Mouse (Mus musculus) neural tube, embryonic 14.5 days (tissue): Measurements from ENCODE around the gene Amigo3. TPM values are rescaled to one million over a fixed set of nuclear protein-coding genes. Genes with fewer than 3 reads are reported as not detected.

Source experiments
- ATAC-seq: fragments of 200-750 bp; cut with Nextera tagmentation; 2 replicates; pipeline ENCODE4 v1.8.0; 2017; ENCODE audit warnings: low read depth, mild to moderate bottlenecking, moderate TSS enrichment, moderate library complexity
- H3K27ac ChIP-seq: fragments of 300-500 bp; sonication (generic); 2 replicates; pipeline ENCODE4 v1.5.1; 2014; ENCODE audit warnings: low read depth, mild to moderate bottlenecking, control low read depth, low read length, moderate library complexity, mixed read lengths
- H3K27me3 ChIP-seq: fragments of 300-500 bp; sonication (generic); 2 replicates; pipeline ENCODE4 v1.6.1; 2014; ENCODE audit warnings: low read length; ENCODE audit not compliant: control insufficient read depth, insufficient read depth
- H3K36me3 ChIP-seq: fragments of 300-500 bp; sonication (generic); 2 replicates; pipeline ENCODE4 v1.6.1; 2014; ENCODE audit warnings: low read length, mixed read lengths; ENCODE audit not compliant: control insufficient read depth, insufficient read depth
- H3K4me1 ChIP-seq: fragments of 300-500 bp; sonication (generic); 2 replicates; pipeline ENCODE4 v1.6.1; 2014; ENCODE audit warnings: low read length; ENCODE audit not compliant: control insufficient read depth, insufficient read depth
- H3K4me2 ChIP-seq: fragments of 300-500 bp; sonication (generic); 2 replicates; pipeline ENCODE4 v1.6.1; 2014; ENCODE audit warnings: mild to moderate bottlenecking, low read depth, low read length, control low read depth
- H3K4me3 ChIP-seq: fragments of 300-500 bp; sonication (generic); 2 replicates; pipeline ENCODE4 v1.5.1; 2014; ENCODE audit warnings: low read depth, low read length, control low read depth, mixed read lengths
- H3K9ac ChIP-seq: fragments of 300-500 bp; sonication (generic); replicated peaks from 2 replicates; pipeline ENCODE4 v1.6.1; 2014; ENCODE audit warnings: low read depth, mild to moderate bottlenecking, control low read depth, low read length, mixed read lengths
- H3K9me3 ChIP-seq: fragments of 300-500 bp; sonication (generic); 2 replicates; pipeline ENCODE4 v1.6.1; 2016; ENCODE audit warnings: low read length; ENCODE audit not compliant: control insufficient read depth
- WGBS: fragments of 180-500 bp; shearing (Covaris S2); extraction: QIAGEN DNeasy Blood & Tissue Kit; methylation state at CpG from one replicate; pipeline ENCODE4 v1.1.7; 2014; 5-methylcytosine and 5-hydroxymethylcytosine counted together
- polyA plus RNA-seq: library from polyadenylated mRNA; unstranded; fragments of >200 nt; fragmentation: Nextera tagmentation; extraction: Ambion mirVana; gene quantifications from 2 replicates; pipeline ENCODE4 v1.2.1, GENCODE M21; 2014

Amigo3 gene
- polyA plus RNA-seq, 1 experiment from 2014 or later: 2.8 TPM

GRCm38 (mm10) chr9:108027867-108028266 lies 25.1 kb upstream of the Amigo3 start:
- 98% methylated on average over 3 of the region's 3 CpGs for WGBS
- H3K9ac ChIP-seq: no peak overlapping the region
- H3K4me1 ChIP-seq: no peaks in the 10 kb centered on the region
- H3K4me3 ChIP-seq: no peak overlapping the region
- H3K27me3 ChIP-seq: no peaks in the 10 kb centered on the region
- H3K36me3 ChIP-seq: peaks cover 19% of the 10 kb centered on the region
- H3K4me2 ChIP-seq: no peak overlapping the region
- H3K27ac ChIP-seq: no peak overlapping the region
- no peaks in the 10 kb centered on the region for H3K9me3 ChIP-seq
- no peak for ATAC-seq

DNA sequence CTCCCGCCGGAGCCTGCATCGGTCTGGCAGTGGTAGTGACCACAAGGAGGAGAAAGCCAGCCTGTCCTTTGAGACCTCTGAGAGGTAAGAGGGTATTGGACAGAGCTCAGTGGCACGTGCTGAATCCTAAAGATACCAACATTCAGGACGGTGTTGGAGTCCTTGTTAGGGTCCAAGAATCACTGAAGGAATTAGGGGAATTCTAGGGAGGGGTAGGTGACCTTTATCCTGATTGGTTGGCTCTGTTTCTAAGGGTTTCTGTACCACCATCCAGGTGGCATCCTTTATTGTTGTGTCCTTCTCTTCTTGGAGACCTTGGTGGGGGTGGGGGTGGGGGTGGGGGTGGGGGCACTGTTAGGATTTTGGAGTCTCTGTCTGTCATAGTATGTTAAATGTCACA lies 20.8 kb upstream of the Amigo3 start:
- 96% methylated on average over 5 of the region's 5 CpGs for WGBS
- Histone ChIP-seq H3K9me3 (no peaks in the 10 kb centered on the region), H3K4me2 (no peak overlapping the region), H3K27me3 (no peaks in the 10 kb centered on the region), H3K4me1 (no peaks in the 10 kb centered on the region), H3K27ac (no peak overlapping the region), H3K36me3 (peaks cover 19% of the 10 kb centered on the region), H3K4me3 (no peak overlapping the region), H3K9ac (no peak overlapping the region)
- ATAC-seq: no peak

DNA sequence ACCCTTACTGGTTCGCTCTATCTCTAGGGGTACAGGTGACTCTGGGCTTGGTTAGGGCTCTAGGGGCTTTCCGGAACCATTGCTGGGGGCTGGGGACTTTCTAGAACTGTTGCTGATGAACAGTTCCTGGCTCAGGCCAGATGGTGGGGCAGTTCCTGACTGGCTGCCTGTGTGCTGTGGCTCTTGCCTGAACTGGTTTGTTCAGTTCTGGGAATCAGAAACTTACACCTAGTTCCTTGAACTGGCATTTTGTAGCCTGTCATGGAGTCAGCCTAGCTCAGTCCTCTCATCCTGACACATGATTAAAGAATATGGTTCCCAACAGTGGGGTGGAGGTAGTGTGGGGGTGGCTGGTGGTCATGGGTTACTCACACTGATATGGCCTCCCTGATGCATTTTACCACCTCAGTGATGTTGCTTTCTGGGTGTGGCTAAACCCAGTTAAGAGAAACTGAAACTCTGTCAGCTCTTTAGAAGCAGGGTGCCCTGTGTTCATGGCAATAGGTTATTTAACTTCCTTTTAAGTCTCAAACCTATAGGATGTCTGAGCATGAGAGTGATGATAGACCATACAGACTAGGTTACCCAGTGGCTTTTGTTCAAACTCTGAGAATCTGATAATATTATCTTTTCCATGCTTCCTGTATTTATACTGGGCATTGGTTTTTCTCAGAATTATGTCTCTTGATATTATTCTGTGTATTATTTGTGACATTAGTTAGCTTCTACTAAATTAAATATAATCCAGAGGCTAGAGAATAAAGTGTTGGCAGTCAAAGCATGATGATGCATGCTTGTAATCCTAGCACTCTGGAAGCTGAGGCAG lies 17.4 kb upstream of the Amigo3 start:
- Histone ChIP-seq H3K4me3 (no peak overlapping the region), H3K9ac (no peak overlapping the region), H3K27me3 (no peaks in the 10 kb centered on the region), H3K27ac (no peak overlapping the region), H3K36me3 (peaks cover 27% of the 10 kb centered on the region), H3K4me1 (no peaks in the 10 kb centered on the region), H3K9me3 (no peaks in the 10 kb centered on the region), H3K4me2 (no peak overlapping the region)
- 100% methylated on average over 2 of the region's 2 CpGs for WGBS
- ATAC-seq: no peak

DNA sequence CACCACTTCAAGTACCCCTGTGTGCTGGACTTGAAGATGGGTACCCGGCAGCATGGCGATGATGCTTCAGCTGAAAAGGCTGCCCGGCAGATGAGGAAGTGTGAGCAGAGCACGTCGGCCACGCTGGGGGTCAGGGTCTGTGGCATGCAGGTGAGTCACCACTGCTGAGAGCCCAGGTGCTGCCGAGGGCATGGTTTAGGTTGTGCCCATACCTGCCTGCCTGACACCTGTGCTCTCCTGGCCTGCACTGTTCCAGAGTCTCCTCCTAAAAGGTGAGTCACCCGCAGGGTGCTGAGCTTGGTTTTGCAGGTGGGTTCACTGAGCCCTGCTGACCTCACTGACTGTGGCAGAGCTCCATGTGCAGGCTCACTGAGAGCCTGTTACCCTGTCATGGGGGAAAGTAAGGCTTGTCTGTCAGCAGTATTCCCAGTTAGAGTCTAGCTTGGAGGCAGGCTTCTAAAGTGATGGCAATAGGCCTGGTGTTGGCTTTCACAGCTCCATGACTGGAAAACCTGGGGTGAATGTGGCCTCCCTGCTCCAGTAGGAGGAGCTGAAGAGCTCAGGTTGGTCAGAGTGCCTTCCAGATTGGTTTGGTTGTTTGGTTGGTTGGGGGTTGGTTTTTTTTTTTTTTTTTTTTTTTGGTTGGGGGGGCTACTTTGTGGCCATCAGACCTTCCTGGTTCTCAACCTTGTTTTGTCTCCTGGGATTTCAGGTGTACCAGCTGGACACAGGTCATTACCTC lies 8.0 kb upstream of the Amigo3 start:
- peaks cover 8% of the 10 kb centered on the region for H3K4me1 ChIP-seq
- H3K27ac ChIP-seq: no peak overlapping the region
- no peak overlapping the region for H3K4me3 ChIP-seq
- H3K36me3 ChIP-seq: peaks cover 44% of the 10 kb centered on the region
- H3K9me3 ChIP-seq: no peaks in the 10 kb centered on the region
- no peak overlapping the region for H3K9ac ChIP-seq
- H3K4me2 ChIP-seq: no peak overlapping the region
- 94% methylated on average over 8 of the region's 8 CpGs for WGBS
- ATAC-seq: no peak
- no peaks in the 10 kb centered on the region for H3K27me3 ChIP-seq

DNA sequence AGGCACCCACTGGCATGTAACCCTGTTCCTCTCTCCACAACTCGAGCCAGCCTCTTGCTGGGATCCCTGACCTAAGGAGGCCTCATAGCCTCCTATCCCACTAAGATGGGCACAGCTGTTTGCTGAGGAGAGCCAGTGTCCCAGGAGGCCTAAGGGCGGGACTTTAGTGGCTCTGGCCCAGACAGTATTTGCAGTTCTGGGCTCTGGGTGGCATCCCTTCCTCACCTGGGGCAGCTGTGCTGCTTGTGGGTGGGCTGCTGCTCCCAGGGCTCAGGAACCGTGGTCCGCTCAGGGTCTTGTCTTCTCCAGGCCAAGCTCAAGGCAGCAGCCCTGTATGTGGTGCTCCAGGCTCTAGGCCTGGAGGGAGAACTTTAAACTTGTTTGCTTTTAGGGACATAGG lies 6.4 kb upstream of the Amigo3 start:
- Histone ChIP-seq H3K9ac (no peak overlapping the region), H3K4me2 (no peak overlapping the region), H3K36me3 (peaks cover 36% of the 10 kb centered on the region; the same call in 1 of the 2 replicates), H3K4me1 (peaks cover 11% of the 10 kb centered on the region), H3K27ac (no peak overlapping the region), H3K9me3 (no peaks in the 10 kb centered on the region), H3K27me3 (no peaks in the 10 kb centered on the region), H3K4me3 (no peak overlapping the region)
- 91% methylated on average over 4 of the region's 4 CpGs for WGBS
- ATAC-seq: no peak

DNA sequence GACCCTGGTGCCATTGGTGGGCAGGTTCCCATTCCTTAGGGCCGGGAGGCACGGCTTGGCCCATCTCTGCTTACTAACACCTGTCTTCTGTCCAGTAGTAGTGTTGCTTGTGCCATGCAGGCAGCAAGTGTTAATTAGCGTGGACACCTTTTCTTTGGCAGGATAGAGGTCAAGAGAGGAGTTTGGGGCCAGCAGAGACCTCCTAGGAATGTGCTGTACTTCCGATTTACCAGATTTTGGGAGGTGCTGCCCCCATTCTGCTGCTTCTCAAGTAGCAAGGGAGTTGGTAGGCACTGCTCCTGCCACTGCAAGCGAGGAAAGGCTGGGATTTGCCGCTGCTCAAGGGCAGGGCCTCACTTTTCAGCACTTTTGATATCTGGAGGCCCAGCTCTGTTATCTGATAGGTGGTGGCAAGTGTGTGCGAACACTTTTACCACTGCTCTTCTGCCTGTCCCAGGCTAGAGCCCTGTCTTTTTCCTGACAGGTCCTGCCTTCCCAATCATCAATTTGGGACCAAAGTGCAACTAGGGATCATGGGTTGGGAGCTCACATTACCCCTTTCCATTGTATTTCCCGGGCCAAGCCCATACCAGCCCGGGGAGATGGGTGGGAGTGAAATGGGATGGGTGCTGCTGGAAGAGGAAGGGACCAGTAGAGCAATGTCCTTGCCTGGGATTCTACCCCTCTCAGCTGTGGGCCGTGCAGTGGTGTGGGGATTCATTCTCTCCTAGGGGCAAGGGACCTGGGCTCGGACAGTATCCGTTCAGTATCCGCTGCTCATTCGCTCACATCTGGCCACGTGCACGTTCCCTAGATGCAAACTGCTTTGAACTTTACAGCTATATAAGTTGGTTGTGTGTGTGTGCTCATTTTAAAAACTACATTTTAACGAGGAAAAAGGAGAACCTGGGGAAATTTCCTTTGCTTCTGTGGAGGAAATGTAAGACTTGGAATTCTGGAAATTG lies 5.1 kb upstream of the Amigo3 start:
- peaks cover 28% of the 10 kb centered on the region; the same call in 1 of the 2 replicates for H3K36me3 ChIP-seq
- no peak for ATAC-seq
- WGBS: 46% methylated on average over 17 of the region's 17 CpGs

DNA sequence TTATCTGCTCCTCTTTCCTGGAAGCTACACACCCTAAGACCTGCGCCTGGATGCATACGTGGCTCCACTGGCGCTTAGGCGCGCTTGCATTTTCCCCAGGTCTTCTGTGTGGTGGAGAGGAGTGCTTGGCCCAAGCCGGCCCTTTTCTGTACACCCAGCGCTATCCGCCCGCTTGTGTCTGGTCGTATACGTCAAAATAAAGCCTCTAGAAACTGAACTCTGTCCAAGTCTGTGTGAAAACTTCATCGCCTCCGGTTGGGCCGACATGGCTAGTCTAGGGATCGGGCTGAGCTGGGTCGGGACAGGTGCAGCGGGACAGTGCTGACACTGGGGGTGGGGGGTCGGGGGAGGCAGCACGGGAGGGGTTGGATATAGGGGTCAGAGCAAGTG lies 4.4 kb upstream of the Amigo3 start:
- H3K36me3 ChIP-seq: peaks cover 24% of the 10 kb centered on the region; the same call in 1 of the 2 replicates
- H3K27ac ChIP-seq: peak overlapping the region; percentile 69
- WGBS: 2% methylated on average over 19 of the region's 19 CpGs
- peak overlapping the region; percentile 50 for H3K9ac ChIP-seq
- peak overlapping the region; percentile 54 for H3K4me3 ChIP-seq
- peak; percentile 38 for ATAC-seq
- no peaks in the 10 kb centered on the region for H3K9me3 ChIP-seq
- no peaks in the 10 kb centered on the region for H3K27me3 ChIP-seq
- peaks cover 11% of the 10 kb centered on the region for H3K4me1 ChIP-seq
- H3K4me2 ChIP-seq: peak overlapping the region; percentile 87

More for the DNA sequence above, 5.1 kb upstream of the Amigo3 start:
- H3K27me3 ChIP-seq: no peaks in the 10 kb centered on the region
- H3K27ac ChIP-seq: peak overlapping the region; percentile 69
- H3K9ac ChIP-seq: no peak overlapping the region
- peak overlapping the region; percentile 87 for H3K4me2 ChIP-seq
- no peaks in the 10 kb centered on the region for H3K9me3 ChIP-seq
- peaks cover 11% of the 10 kb centered on the region for H3K4me1 ChIP-seq
- H3K4me3 ChIP-seq: peak overlapping the region; percentile 54

GRCm38 (mm10) chr9:108049016-108049455 lies 3.9 kb upstream of the Amigo3 start, which contains the start of gene Gmppb:
Gene Gmppb (plus strand): TSS chr9:108049242.
- Histone ChIP-seq H3K9me3 (no peaks in the 10 kb centered on the region), H3K27ac (peak within 1 kb of the TSS; percentile 70), H3K9ac (peak within 1 kb of the TSS; percentile 60), H3K4me2 (peak within 1 kb of the TSS; percentile 87), H3K4me3 (peak within 1 kb of the TSS; percentile 54), H3K36me3 (peaks cover 29% of the 10 kb centered on the region; the same call in 1 of the 2 replicates), H3K4me1 (peaks cover 11% of the 10 kb centered on the region), H3K27me3 (no peaks in the 10 kb centered on the region)
- peak; percentile 95 for ATAC-seq
- under 1% methylated on average over 34 of the region's 39 CpGs for WGBS
